Mouse (Mus musculus) heart, adult 18-20 months (tissue): ENCODE results near the gene Gm5447. TPM values are rescaled to one million over a fixed set of nuclear protein-coding genes. Genes with fewer than 3 reads are reported as not detected.

Source experiments
- DNase-seq, 2 experiments: peaks; one replicate each; pipeline ENCODE4 v3.0.0; 2021 to 2022; ENCODE audit warnings: mixed read lengths in 1 of 2
- total RNA-seq, 2 experiments: library from RNA; stranded (reverse); gene quantifications; 2 replicates each; pipeline ENCODE4 v1.2.3; 2021

Gm5447 gene
- total RNA-seq, 2 experiments from 2014 or later: not detected

- peak; percentile 6 to 18 for DNase-seq
Observed at GRCm38 (mm10) chr13:30986934-30987455, 13.0 kb downstream of the Gm5447 start.

- no peak for DNase-seq
Observed at GRCm38 (mm10) chr13:30987686-30988085, 13.7 kb downstream of the Gm5447 start.

GRCm38 (mm10) chr13:30989710-30990109, 15.7 kb downstream of the Gm5447 start:
- no peak for DNase-seq

GRCm38 (mm10) chr13:30990233-30990632, 16.2 kb downstream of the Gm5447 start:
- no peak for DNase-seq

- DNase-seq: peak; percentile 39 to 76
Observed at GRCm38 (mm10) chr13:30993819-30994218, 19.8 kb downstream of the Gm5447 start.

- no peak for DNase-seq
Observed at GRCm38 (mm10) chr13:30994249-30994858, 20.4 kb downstream of the Gm5447 start.

GRCm38 (mm10) chr13:30997526-30998253, 23.7 kb downstream of the Gm5447 start:
- no peak for DNase-seq

GRCm38 (mm10) chr13:30999799-31000198, 25.8 kb downstream of the Gm5447 start:
- DNase-seq: no peak

- no peak for DNase-seq
Observed at GRCm38 (mm10) chr13:31004458-31004857, 30.5 kb downstream of the Gm5447 start.

- no peak for DNase-seq
Observed at GRCm38 (mm10) chr13:31004995-31005394, 31.0 kb downstream of the Gm5447 start.

GRCm38 (mm10) chr13:31017545-31017944, 43.5 kb downstream of the Gm5447 start:
- DNase-seq: no peak

GRCm38 (mm10) chr13:31021514-31021913, 47.5 kb downstream of the Gm5447 start:
- no peak for DNase-seq

GRCm38 (mm10) chr13:31021927-31022326, 47.9 kb downstream of the Gm5447 start:
- DNase-seq: no peak

- DNase-seq: no peak
Observed at GRCm38 (mm10) chr13:31023664-31024063, 49.7 kb downstream of the Gm5447 start.

Other genes with a start within 250 kb of the Gm5447 start
- gene Irf4, start 225.0 kb upstream of the Gm5447 start, total RNA-seq: 1 to 10 TPM; 1.1 to 5.5 TPM
- under 1 TPM; 0.22 to 0.23 TPM for gene Hus1b, start 26.4 kb upstream of the Gm5447 start, total RNA-seq
- gene Exoc2, start 111 bp upstream of the Gm5447 start, total RNA-seq: 10 to 100 TPM; 15.3 to 17.5 TPM